Mouse (Mus musculus) c-Kit-positive CD71-negative TER-119-negative erythroid progenitor cells, embryonic 14.5 days (primary cell): ENCODE data around the gene Wars.

Experiments used
- DNase-seq: peaks from one replicate; pipeline ENCODE4 v3.0.0-alpha.2; 2013; ENCODE audit warnings: low read depth

The Wars gene

GRCm38 (mm10) chr12:108893715-108894431 lies at the start of gene Wars:
Wars (minus strand) TSS chr12:108894174.
- peak; percentile 91 for DNase-seq

- no peak for DNase-seq
Measured at GRCm38 (mm10) chr12:108942203-108942923, 48.4 kb upstream of the Wars start.

- no peak for DNase-seq
Measured at GRCm38 (mm10) chr12:108941282-108941681, 47.3 kb upstream of the Wars start.

GRCm38 (mm10) chr12:108940255-108940654 lies 46.3 kb upstream of the Wars start:
- DNase-seq: no peak

GRCm38 (mm10) chr12:108939317-108939716 lies 45.3 kb upstream of the Wars start:
- DNase-seq: no peak

GRCm38 (mm10) chr12:108938844-108939243 lies 44.9 kb upstream of the Wars start:
- no peak for DNase-seq

GRCm38 (mm10) chr12:108937506-108937905 lies 43.5 kb upstream of the Wars start:
- DNase-seq: peak; percentile 28

- no peak for DNase-seq
Measured at GRCm38 (mm10) chr12:108936834-108937233, 42.9 kb upstream of the Wars start.

- no peak for DNase-seq
Measured at GRCm38 (mm10) chr12:108934231-108934630, 40.3 kb upstream of the Wars start.

- no peak for DNase-seq
Measured at GRCm38 (mm10) chr12:108932113-108932512, 38.1 kb upstream of the Wars start.

- no peak for DNase-seq
Measured at GRCm38 (mm10) chr12:108931341-108932053, 37.5 kb upstream of the Wars start.

- DNase-seq: no peak
Measured at GRCm38 (mm10) chr12:108929475-108929874, 35.5 kb upstream of the Wars start.

- DNase-seq: no peak
Measured at GRCm38 (mm10) chr12:108928249-108928648, 34.3 kb upstream of the Wars start.

GRCm38 (mm10) chr12:108926606-108927111 lies 32.7 kb upstream of the Wars start:
- DNase-seq: no peak

GRCm38 (mm10) chr12:108918753-108919152 lies 24.8 kb upstream of the Wars start:
- DNase-seq: no peak

- DNase-seq: no peak
Measured at GRCm38 (mm10) chr12:108917509-108917908, 23.5 kb upstream of the Wars start.

GRCm38 (mm10) chr12:108916447-108917042 lies 22.6 kb upstream of the Wars start:
- DNase-seq: no peak

GRCm38 (mm10) chr12:108915893-108916292 lies 21.9 kb upstream of the Wars start:
- DNase-seq: no peak

- DNase-seq: no peak
Measured at GRCm38 (mm10) chr12:108914709-108915340, 20.9 kb upstream of the Wars start.

- DNase-seq: no peak
Measured at GRCm38 (mm10) chr12:108914198-108914597, 20.2 kb upstream of the Wars start.

- DNase-seq: no peak
Measured at GRCm38 (mm10) chr12:108912442-108912841, 18.5 kb upstream of the Wars start.
